Mouse (Mus musculus) liver (tissue): ENCODE measurements at regions not wholly inside any gene's neighbourhood (a gene's known extent, or its start where the extent isn't known, plus 50 kb on each side); places are given as distances from the start of the nearest gene placed in this dataset.

Experiments
- DNase-seq: peaks from one replicate; pipeline ENCODE4 v3.0.0-alpha.2; 2020; ENCODE audit warnings: mixed read lengths

DNA sequence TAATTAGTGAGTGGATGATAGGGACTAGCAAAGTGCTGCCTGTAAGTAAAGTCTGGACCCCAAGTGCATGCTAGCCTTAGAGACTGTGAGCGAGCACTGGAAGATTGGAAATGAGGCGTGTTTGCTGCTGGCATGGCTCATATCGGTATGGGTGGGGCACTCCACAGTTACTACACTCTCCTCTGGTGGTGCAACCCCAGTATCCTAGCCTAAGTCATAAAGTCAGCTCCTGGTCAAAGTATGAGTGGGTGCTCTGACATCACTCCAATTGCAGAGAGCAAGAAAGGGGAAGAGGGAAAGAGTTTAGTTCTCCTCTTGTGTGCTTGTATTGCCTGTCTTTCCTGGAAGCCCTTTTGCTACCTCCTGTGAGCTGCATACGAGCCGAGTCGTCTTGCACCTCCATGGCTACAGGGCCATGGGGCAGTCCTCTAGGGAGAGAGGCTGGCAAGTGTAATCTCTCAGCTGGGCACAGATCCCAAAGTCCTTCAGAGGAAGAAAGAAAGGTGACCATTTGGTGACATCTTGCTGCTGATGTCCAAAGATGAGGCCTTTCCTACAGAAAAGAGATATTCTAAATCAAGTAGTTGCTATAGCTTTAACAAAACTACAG lies 281.2 kb upstream of the Id2 start:
- no peak for DNase-seq

DNA sequence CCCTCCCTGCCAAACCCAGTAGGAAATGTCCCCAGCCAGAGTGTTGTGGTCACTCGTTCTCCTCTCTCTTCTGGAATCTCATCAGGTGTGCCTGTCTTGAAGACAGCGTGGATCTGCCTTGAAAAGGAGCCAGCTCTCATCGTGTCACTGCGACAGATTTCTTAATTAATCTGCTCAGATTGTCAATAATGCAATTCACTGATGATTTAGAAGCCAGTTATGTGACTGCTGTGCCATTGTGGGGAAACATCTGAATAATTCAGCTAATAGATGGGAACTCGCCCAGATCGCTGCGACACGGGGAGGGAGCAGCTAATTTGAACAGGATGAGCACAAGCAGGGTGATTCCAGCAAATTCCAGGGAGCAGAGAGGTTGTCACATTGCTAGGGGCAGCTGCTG lies 279.5 kb upstream of the Id2 start:
- DNase-seq = no peak

DNA sequence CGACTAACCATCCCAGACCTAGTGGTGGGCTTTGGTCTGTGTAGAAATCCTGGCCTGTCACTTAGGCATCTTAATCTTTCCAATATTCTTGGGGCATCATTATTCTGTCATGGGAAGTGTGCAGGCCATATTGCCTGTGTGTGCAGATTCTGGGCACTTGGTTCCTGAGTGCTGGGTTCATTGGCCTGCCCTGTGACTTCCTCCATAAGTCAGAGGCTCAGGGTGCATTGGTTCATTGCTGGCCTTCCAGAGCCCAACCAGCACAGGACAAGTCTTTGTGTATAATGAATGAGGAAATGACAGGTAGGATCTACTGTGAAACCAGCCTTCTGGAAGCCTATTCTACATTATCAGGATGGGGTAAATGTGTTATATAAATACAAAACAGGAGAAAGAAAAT lies 270.6 kb upstream of the Id2 start:
- no peak for DNase-seq

DNA sequence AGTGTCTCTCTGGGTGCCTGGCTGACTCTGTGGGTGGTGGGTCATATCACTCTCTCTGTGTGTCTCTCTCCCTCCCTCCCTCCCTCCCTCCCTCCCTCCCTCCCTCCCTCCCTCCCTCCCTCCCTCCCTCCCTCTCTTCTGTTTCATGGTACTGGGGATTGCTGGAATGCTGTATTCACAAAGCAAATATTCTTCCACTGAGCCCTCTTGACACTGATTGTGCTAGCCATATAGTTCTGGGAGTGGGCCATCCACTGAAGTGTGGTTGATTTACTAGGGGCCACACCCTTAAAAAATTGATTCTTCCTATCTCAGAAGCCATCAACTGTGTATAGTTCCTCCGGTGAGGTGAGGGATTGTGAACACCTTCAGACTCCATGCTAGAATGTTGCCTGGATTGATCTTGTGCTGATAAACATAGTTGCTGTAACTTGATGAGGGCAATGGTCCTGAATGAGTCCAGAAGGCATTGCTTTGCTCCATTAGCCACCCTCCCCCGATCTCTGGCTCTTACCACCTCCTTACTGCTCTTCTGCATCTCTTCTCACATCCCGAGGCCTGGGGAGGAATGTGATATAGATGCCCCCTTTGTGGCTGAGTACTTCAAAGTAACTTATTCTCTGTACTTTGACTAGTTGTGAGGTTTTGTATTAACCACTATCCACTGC lies 268.8 kb upstream of the Id2 start:
- no peak for DNase-seq

DNA sequence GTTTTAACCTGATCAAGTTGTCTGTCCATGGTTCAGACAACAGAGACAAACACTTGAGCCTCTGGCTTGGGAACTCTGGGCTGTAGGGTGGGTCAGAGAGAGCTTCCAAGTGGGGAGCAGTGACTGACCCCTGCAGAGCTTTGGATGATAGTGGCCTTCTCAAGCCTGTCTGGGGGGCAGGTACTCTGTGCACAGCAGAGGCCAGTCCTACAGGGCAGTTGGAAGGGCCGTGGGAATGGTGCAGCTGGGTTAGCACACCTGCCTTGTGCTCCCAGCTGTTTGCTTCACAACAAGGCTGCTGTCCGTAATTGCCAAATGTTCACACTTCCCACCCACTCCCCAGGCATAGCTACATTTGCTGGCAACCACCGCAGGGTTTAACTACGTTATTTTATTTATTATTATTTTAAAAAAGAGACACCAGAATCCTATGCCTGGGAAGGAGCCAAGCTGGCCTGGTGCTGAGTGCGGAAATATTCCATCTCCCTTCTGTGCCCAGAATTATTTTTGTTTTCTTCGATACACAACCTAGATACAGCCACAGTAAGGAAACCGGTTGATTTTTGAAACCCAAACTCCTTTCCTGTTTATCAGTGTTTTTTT lies 268.1 kb upstream of the Id2 start:
- no peak for DNase-seq

DNA sequence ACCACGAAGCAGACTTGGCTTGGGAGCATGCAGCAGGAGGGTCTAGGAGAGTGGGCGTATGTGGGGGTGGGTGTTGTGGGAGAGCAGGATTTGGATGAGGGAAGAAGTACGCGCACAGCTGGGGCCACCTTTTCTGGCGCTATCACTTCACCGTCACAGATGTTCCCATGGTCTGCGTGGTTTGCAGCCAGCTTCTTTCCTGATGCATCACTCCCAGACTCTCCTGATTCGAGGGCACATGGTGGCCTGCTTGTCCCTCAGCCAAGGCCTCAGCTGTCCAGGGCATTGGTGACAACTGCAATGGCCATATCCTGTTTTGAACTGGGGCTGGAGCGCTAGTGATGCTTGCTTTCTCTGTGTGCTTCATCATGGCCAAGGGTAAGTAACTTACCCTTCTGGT lies 266.9 kb upstream of the Id2 start:
- no peak for DNase-seq

DNA sequence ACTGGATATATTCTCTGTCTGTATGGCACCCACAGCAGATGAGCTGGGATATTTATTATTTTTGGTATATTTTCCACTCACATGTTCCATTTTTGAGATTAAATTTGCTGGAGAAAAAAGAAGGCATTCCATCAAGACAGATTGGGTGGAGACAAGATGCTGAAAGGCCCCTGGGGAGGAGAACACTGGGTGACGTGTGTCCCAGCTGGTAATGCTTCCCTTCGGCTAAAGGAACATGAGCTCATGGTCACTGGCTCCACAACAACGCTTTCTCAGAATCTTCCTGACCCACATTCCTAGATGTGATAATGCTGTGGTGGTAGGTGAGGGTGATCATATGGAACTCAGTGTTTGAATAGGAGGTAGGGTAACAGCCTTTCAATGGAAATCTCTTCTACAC lies 266.4 kb upstream of the Id2 start:
- no peak for DNase-seq

DNA sequence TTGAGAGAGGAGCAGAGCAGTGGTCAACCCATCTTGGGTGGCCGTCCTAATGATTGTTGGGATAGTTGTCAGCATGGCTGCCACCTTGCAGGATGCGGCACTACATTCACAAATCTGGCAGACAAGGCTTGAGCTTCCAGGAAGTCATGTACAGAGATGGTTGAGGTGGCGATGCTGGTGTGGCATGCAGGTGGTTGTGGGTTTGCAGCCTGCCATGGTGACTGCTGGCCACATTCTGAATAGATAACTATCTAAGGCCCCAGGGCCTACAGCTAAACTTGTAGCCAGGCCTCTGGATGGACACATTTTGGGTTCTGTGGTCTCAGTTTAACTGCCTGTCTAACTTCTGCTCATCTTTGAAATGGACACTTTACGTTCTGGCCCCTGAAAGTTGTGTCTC lies 265.8 kb upstream of the Id2 start:
- DNase-seq = no peak

DNA sequence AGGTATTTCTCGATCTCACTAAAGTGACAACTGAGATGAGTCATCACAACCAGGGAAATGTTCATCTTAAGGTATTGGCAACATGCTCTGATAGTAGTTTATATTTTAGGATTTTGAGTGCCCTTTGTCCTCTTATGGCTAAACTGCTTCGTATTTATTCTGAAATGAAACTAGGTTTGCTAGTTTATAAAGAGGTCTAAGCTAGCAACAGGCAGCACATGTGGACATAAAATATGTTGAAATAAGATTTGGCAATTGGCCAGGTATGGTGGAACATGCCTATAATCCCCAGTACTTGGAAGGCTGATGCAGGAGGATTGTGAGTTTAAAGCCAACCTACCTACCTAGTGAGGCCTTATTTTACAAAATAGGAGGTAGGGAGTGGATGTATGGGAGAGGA lies 263.8 kb upstream of the Id2 start:
- no peak for DNase-seq

DNA sequence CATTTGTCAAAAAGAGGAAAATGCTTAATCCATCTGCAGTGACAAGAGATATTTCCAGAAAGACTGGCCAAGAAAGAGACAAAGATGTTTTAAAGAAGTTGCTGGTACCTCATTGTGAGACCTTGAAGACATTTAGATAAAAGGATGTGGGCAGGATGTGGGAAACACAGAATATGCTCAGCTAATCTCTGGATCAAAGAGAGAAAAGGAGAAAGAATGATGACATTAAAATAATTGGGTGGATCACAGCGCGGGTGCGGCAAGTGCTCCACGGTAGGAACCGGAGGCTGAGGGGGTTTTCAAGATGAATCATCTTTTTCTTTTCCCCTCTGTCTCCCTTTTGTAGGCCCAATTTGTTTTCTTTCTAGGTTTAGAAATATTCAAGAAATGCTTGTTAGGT lies 263.0 kb upstream of the Id2 start:
- DNase-seq = no peak

DNA sequence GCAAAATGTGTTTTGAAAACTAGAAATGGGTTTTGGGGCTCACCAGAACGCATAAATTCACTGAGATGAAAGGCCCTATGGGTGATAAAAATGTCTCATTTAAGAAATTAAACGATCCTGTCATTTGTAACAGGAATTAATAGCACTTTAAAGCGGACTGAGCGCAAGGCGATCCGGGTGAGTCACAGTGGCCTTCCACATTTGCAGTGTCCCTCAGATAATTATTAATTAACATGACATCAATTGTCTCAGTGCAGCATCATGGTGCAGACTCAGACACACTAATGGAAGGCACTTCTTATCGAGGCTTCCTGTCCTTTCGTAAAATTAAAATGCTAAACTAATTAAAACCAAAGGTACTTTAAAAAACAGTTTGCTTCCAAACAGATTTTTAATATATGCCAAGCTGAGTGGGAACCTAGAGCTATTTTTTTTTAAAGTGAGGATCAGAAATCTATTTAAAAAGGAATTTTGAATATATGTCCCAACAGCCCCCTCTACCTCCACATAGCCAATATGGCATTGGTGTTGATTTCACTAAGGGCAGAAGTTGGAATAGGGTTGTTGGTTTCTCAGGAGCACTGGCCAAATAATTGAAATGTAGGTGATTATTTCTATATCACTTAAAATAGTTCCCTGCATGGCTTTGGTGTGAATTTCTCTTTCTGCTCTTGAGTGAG lies 262.0 kb upstream of the Id2 start:
- DNase-seq = no peak

DNA sequence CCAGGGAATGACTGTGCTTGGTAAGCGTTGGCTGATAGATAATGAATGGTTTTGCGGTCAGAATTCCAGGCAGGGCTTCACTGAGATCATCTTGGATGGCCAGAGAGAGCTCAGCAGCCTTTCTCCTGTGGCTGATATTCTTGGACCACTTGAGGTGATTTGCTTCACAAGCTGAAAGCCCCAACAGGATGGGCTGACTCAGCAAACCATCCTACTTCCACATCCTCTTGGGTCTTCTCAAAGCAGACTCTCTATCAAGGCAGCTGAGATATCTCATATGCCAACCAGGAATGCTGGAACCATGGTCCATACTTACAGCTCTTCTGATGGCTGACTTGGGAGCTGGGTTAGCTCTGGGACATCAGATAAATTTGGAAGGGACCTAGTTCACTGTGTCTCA lies 259.8 kb upstream of the Id2 start:
- no peak for DNase-seq

DNA sequence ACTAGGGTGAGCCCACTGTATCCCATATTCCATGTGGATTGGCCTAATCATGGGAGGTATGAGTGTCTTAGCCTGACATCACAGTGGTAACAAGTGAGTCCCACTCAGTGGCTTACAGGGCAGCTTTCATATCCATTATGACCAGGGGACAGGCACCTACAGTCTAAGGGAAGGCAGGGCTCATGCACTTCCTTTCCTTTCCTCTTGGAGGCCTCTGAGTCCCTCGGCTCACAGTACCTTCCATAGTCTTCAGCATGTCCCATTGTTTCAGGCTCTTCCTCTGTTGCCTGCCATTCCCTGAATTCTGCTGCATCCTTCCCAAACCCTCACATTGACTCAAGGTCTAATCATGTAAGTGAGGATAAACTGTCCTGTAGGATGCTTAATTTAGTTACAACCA lies 258.3 kb upstream of the Id2 start:
- DNase-seq = no peak

DNA sequence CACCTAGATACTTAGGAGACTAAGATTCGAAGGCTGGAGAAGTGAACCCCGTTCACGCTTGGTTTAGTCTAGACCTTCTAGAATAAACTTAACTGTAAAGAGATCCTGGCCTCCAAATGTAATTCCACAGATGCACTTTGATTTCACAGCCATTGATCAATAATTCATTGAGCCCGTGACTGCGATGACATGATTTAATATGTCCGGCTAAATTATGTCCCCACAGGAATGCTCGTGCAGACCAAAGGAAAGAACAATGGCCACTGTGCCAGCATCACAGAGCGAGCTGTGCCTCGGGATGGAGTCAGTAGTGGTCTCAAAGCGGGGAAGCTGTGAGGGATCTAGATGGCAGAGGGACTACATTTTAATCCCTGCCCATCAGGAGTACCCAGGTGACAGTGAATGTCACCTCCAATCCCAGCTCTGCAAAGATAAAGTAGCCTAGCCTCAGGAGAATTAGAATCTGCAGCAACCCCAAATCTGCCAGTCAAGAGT lies 256.5 kb upstream of the Id2 start:
- DNase-seq = no peak

DNA sequence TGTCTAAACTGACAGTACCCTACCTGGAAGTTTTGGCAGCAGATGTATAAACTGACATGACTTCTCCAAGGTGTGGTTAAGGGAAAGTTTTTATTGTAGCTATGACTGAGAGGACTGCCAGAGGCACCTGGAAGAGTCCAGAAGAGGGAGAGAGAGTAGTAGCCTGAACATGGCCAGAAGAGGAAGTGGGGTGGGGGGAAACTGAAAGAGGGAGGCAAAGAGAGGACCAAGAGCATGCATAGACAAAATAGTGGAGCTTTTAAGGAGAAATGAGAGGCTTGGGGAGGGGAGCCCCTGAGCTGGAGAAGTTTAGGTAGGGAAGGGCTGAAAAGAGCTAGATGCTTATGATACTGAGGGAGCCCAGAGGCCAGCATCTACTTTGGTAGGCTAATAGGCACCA lies 255.2 kb upstream of the Id2 start:
- no peak for DNase-seq

DNA sequence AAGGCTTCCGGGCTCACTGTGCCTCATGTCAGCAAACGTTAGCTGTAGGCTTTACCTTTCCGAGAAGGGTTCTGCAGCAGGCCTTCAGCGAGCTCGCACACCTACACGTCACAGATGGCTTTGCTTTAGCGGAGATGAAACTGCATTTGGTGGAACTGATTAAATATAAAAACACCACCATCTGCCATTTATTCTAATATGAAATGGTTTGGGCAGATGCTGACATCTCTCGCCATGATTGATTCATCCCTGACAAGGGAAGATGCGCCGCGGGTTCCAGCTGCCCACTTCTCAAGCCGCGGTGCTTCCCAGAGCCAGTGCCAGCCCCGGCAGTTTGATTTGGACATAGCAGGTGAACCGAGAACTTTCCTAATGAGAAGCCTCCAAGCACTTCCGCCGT lies 247.4 kb upstream of the Id2 start:
- no peak for DNase-seq

DNA sequence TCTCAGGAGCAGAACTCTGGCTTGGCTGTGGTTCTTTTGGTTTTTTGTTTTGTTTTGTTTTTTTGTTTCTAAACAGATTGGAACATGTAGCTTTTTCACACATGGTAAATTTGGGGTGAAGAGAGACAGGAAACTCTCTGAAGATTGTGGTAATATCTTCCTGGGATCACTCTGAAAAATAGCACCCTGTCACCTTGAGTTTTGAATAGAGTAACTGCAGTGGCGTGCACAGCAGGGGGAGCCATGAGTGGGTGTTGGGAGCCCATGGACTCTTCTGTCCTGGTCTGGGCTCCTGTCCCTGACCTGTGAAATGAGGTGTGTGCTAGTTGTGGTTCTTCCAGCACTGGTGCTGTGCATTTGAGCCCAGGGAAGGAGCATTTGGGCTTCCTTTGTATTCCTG lies 241.8 kb upstream of the Id2 start:
- DNase-seq = no peak

DNA sequence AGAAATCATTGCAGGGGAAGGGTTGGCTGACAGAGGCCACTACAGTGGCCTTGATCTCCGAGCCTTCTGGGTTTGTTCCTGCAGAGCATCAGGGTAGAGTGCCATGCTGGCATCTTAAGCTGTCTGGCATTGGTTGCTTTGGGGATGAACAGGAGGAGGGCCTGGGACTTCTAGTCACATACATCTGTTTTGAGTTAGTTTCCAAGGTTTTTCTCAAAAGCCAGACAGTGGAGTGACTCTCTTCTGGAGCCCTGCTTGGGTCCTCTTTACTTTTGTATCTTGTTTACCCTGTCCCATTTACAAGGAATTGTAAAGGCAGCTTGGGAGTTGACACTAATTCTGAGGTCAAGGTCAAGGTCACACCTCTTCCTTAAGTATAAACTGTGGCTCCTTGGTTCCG lies 239.0 kb upstream of the Id2 start:
- DNase-seq = no peak

DNA sequence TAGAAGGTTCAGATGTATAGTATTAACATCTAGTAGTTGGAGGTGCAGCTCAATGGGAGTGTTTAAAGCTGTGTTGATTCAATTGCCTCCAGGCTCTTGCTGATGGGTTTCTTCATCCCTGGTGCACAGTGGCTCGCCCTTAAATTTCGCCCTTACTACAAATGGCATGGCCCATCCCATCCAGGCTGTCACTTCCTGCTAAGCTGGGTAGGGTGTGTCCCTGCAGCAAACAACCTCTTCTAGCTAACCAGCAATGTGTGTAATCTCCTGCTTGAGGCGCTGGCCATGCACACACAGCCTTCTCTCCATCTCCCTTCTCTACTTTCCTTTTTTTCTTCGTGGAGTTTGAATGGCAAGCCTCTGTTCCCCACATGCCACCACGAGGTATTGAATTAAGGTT lies 238.1 kb upstream of the Id2 start:
- no peak for DNase-seq

DNA sequence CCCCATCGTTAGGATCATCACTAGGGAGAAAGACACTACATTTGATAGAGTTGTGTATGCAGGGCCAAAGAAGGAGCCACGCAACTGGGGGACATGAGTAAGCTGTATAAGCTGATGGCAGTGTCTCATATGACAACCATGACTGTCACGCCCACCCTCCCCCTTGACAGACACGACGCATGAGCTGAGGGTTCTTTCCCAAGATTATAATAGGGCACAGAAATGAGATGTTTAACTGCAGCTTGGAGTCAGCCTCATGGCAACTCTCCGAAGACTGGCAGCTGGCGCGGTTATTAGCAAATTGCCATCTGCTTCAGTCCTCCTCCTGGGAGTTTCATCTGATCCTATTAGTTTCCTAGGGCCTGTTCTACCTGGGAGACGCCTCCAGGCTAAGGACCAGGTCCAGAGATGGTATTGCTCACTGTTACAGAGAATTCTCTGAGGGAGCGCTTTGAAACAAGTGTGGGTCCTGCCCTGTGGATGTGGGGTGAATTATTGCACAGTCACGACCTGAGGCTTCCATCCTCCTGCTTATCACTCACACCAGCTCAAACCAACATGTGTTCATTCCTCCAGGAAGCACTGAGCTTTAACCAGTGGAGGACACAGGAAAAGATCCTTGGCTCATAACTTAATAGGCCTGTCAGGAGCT lies 235.6 kb upstream of the Id2 start:
- no peak for DNase-seq

DNA sequence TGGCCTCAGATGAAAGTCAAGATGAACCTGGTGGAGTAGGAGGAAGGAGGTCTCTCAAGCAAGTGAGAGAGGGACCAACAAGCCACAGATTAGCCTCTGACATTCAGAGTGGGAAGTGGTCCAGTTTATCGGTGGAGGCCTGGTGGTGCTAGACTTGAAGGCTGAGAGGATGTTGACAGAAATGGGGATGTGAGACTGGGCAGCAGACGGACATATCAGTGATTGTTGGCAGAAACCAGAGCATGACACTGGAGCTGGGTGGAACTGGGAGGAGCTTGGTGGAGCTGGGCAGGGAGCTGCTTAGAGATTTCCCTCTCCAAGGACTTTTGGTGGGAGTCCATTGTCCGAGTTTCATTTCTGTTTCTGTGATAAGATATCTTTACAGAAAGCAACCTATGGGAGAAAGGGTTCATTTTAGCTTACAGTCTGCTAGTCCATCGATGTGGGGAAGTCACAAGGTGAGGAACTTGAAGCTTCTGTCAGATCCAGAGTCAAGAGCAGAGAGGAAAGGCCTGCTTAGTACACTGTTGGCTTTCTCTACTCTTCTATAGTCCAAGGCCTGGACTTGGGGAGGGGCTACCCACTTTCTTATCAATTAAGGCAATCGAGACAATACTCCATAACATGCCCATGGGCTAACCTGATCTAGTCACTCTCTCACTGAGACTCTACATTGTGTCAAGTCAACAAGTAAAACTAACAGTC lies 233.2 kb upstream of the Id2 start:
- DNase-seq = peak; percentile 17

DNA sequence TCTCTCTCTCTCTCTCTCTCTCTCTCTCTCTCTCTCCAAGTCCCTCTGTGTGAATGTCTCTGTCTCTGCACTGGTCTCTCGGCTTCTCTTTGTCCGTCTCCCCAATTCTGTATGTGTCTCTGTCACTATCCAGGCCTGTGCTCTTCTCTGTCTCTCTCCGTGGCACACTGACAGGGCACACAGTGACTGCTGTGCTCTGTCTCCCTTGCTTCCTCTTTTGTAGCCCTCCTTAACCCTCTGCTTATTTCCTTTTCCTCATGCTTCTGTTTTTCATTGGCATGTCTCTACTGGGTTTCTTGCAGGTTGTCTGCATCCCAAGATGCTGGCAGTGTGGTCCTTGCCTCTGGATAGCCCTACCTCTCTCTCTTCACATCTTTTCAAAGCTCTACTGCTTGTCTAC lies 229.0 kb upstream of the Id2 start:
- no peak for DNase-seq

DNA sequence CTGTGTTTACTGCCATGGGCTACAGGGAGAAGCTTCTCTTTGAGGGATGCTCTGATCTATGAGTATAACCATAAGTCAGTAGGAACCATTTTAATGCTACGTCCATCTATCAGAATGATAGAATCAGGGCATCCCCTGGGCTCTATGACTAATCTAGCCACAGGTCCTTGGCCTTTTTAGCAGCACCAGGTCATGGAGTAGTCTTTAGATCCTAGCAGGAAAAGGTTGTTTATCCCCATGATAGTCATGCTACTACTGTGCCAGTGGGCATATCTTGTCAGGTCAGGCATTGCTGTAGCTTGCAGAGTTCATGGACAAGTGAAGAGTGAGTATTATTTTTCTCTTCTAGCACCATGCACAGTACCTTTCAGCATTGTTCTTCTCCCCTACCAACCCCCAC lies 226.2 kb upstream of the Id2 start:
- no peak for DNase-seq
